Mouse (Mus musculus): ENCODE data around the gene Kcnh4. TPM values are rescaled to one million over a fixed set of nuclear protein-coding genes. Genes with fewer than 3 reads are reported as not detected.

Kcnh4 gene
- total RNA-seq (2023), result 8.1 to 10.4 TPM (median 9.4 TPM) in 4 replicates

DNA sequence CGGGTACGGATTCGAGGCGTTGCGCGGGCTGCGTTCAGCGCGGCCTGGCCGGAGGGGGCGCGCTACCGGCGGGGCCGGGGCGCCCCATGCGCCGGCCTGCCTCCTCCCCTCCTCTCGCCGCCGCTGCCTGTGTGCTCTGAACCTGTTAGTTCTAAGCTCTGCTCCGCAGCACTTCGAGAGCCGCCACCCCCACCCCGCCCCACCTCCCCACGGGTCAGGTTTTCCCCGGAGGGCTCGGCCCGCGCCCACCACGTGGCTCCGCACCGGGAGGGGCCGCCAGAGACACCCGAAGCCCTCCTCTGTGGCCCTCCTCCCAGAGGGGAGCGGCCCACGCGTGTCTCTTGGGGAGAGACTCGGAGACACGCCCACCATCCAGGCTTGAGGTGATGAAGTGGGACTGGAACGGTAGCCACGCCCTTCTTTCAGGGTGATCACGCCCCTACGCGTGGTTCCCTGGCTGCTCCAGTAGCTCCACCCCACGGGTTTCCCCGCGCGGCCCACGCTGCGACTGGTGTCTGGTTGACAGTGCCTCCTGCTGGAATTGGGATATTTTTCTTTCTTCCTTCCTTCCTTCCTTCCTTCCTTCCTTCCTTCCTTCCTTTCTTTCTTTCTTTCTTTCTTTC lies at the start of gene Kcnh4:
Gene Kcnh4 (minus strand): TSS at position 332 of the 623 bp plus-strand sequence.

DNA sequence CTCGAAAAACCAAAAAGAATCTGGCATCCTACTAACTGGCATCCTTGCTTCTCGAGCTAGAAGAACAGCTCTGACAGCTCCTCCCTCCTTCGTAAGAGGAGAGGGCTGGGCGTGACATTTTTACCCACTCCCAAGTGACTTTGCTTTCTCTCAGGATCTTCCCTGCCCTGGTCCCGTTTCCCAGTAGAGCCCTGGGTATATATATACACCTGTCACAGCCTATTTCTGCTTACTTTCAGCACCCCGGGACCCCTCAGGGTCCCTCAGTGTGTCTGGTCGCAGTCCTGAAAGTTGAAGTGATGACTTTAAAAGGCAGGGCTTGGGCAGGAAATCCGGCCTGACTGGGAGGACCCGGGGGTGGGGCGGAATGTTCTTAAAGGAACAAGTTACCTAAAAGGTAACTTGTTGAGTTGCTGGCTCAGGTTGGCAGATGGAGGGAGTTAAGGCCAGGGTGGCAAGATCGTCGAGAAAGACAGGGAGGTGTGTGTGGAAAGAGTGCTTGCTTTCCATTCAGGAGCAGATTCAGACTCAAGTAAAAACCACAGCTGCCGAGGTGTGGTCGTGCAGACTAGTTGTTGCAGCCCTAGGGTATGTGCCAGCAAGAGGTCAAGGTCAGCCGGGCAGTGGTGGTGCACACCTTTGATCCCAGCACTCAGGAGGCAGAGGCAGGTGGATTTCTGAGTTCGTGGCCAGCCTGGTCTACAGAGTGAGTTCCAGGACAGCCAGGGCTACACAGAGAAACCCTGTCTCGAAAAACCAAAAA lies 11.1 kb upstream of the Kcnh4 start, which contains the start of gene Ghdc:
Gene Ghdc (minus strand): TSS at position 312 of the 763 bp plus-strand sequence.

DNA sequence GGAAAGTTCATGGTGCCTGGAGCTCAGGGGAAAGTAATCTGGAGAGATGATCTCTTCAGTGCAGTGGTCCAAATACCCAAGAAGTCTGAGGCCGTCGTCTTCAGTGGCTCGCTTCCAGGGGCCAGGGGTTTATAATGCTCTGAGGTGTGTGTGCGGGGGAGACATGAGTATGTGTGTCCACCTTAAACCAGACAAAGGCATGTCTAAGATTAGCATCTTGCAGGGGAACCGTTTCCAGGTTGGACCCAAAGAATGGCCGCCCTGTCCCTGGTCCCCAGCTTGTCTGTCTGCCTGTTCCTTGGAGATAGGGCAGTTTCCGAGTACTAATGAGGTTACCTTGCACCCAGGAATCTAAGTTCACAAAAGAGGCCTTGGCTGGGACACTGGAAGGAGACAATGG lies 3.1 kb upstream of the Kcnh4 start, which contains the start of gene Hcrt:
Gene Hcrt (minus strand): TSS at position 101 of the 400 bp plus-strand sequence.

DNA sequence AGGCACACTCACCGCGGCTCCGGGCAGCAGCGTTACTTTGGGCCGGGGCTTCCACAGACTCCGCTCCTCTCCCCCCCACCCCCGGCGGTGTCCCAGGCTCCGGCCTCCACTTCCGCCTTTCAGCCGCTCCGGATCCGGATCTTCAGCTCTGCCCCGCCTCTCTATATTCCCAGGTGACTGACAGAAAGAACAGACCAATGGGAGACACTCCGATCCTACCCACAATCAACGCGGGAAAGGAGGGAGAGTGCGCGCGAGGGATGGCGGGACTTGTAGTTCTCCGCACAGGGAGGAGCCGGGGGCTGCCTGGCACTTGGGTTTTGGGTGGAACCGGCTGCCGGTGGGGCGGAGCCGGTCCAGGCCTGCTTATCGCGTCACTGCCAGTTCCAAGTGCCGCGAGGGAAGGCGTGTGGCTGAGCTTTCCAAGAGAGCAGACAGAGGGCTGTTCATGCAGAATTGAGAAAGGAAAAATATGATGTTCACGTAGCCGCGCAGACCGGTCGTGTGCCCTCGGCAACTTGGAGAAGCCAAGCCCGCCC lies 21.6 kb downstream of the Kcnh4 start, which contains the start of gene Rab5c:
Gene Rab5c (minus strand): TSS at position 150 of the 539 bp plus-strand sequence.

DNA sequence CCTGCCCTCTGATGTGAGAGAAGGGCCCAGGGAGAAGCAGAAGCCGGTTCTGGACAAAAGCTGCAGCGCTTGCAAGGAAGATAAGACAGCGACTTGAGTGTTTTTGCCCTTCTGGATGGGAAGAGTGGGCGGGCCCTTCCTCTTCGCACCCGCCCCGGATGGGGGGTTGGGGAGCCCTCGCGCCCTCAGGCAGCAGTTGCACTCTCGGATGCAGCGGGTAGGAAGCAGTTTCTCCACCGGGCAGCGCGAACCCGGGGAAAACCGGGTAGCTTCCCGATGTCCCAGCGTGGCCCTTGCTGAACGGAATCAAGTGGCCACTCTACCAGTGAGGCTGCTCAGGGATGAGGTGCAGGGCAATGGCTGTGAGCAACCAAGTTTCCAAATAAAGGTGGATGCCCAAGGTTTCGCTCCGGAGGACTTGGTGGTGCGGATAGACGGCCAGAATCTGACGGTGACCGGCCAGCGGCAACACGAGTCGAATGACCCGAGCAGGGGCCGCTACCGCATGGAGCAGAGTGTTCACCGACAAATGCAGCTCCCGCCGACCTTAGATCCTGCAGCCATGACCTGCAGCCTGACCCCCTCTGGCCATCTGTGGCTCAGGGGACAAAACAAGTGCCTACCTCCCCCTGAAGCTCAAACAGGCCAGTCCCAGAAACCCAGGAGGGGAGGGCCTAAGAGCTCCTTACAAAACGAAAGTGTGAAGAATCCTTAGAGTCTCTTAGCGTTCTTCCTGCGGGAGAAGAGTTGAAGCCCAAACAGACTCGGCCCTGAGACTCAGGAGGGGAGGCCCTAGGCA lies 45.8 kb downstream of the Kcnh4 start, which contains the start of gene Hspb9:
Gene Hspb9 (plus strand): TSS at position 116 of the 799 bp plus-strand sequence.

DNA sequence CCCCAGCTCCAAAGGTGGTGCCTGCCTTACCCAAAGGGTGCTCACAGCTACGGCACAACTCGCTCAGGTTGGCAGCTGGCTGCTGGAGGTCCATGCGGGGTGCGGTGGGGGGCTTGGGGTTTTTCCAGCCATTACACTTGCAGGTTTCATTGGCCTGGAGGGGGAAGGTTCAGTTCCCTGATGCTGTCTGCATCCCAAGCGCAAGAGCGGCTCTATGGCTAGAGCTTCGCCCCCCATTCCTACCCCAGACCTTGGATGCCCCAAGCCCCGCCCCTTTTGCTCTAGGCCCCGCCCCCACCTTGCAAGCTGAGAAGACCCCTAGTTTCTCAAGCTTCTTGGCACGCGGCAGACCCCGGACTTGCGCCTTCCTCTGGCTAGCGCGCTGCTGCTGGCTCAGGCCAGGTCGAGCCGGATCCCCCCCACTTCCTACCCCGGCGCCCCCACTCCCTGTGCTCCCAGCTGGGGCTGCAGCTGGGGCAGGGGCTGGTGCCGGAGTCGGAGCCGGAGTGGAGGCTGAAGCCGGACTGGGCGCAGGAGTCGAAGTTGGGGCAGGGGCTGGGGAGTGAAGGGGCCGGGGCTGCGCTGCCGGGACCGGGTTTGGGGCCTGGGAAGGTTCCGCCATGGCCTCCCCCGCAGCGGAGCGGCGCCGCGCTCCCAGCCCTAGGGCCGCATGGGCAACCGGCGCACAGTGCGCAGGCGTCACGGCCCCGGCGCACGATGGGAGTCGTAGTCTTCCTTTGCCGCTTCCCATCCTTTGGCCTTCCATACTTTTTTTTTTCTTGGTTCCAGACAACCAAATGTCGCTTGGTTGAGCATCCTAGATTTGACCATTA lies 47.7 kb downstream of the Kcnh4 start, which contains the start of gene Kat2a:
Gene Kat2a (minus strand): TSS at position 683 of the 833 bp plus-strand sequence.

DNA sequence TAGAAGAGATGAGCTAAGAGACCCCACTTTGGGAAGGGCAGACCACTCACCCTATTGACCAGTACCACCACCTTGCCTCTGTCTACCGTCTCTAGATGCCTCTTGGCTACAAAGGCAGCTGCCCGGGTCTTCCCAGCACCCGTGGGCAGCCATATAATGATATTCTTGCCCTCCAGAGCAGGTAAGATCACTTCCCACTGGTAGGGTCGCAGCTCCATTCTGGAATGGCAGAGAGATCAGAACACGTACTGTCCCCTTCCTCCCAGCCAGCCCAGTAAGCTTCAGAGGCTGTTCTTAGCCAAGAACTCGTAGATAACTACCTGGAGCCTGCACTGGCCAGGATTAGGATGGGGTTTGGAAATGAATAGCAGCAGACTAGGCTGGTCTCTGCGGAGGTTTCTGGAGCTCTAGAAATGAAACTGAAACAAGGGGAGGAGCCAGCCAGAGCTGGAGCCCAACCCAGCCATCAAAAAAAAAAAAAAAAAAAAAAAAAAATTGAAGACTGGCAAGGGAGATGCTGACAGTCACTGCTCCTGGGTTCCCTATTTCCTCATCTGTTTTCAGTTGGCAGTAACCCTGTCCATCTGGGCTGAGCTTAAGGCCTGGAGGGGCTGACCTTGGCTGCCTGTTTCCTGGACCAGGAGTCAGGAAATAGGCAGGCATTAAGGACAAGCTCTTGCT lies 55.8 kb downstream of the Kcnh4 start, which contains the start of gene Dhx58:
Gene Dhx58 (minus strand): TSS at position 421 of the 681 bp plus-strand sequence.

DNA sequence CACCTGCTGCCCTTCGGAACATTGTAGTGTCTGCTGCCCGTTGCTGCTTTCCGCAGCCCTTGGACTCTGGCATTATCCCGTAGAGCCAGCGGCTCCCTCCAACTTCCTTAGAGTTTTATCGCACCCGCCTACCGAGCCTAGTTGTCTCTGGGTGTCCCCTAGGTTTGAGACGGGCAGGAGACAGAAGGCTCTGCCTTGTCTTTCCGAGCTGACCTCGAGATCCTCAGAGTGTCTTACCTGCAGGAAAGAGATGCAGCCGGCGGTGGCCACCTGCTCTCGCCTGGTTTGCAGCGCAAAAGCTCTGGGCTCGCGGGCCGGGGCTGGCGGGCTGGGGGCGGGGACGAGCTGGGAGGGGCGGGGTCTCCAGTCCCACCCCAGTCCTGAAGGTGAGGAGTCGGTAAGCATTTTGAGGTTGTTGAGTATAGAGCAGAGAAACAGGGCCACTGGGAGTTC lies 67.6 kb downstream of the Kcnh4 start, which contains the start of gene Zfp385c:
Gene Zfp385c (minus strand): TSS at position 292 of the 453 bp plus-strand sequence.

Other genes with a start within 250 kb of the Kcnh4 start
- 153 to 164 TPM (median 163 TPM) in 4 replicates for gene Acly, start 231.9 kb downstream of the Kcnh4 start, total RNA-seq (2023)
- gene Ttc25, start 214.3 kb downstream of the Kcnh4 start, total RNA-seq (2023), result 0.39 to 1.3 TPM (median 0.70 TPM) in 4 replicates
- gene Cnp, start 185.0 kb downstream of the Kcnh4 start, total RNA-seq (2023), result 146 to 163 TPM (median 154 TPM) in 4 replicates
- 18.9 to 25.1 TPM (median 22.7 TPM) in 4 replicates for gene Nkiras2, start 140.7 kb downstream of the Kcnh4 start, total RNA-seq (2023)
- gene Dnajc7, start 139.8 kb downstream of the Kcnh4 start, total RNA-seq (2023), result 374 to 427 TPM (median 395 TPM) in 4 replicates
- gene Zfp385c, start 67.5 kb downstream of the Kcnh4 start, total RNA-seq (2023), result not detected in 4 replicates
- 14.2 to 20.9 TPM (median 18.3 TPM) in 4 replicates for gene Dhx58, start 55.7 kb downstream of the Kcnh4 start, total RNA-seq (2023)
- gene Kat2a, start 47.5 kb downstream of the Kcnh4 start, total RNA-seq (2023), result 36.7 to 39.7 TPM (median 38.7 TPM) in 4 replicates
- not detected in 4 replicates for gene Hspb9, start 46.1 kb downstream of the Kcnh4 start, total RNA-seq (2023)
- gene Rab5c, start 21.7 kb downstream of the Kcnh4 start, total RNA-seq (2023), result 123 to 134 TPM (median 127 TPM) in 4 replicates
- gene Hcrt, start 3.0 kb upstream of the Kcnh4 start, total RNA-seq (2023), result not detected in 4 replicates
- gene Ghdc, start 11.0 kb upstream of the Kcnh4 start, total RNA-seq (2023), result 21.1 to 24.9 TPM (median 23.1 TPM) in 4 replicates
- gene Stat5b, start 90.8 kb upstream of the Kcnh4 start, total RNA-seq (2023), result 63.6 to 80.0 TPM (median 72.1 TPM) in 4 replicates
- 37.4 to 39.2 TPM (median 38.4 TPM) in 4 replicates for gene Stat5a, start 99.4 kb upstream of the Kcnh4 start, total RNA-seq (2023)
- gene Stat3, start 179.6 kb upstream of the Kcnh4 start, total RNA-seq (2023), result 260 to 282 TPM (median 268 TPM) in 4 replicates
- 0.27 to 0.88 TPM in 2 of 4 replicates, not detected in the others for gene Cavin1, start 210.9 kb upstream of the Kcnh4 start, total RNA-seq (2023)
- 66.2 to 98.9 TPM (median 80.0 TPM) in 4 replicates for gene Atp6v0a1, start 249.5 kb upstream of the Kcnh4 start, total RNA-seq (2023)

All from B cell, adult 62 days (primary cell).